Mouse (Mus musculus): ENCODE measurements around the gene Olfr92. TPM values are rescaled to one million over a fixed set of nuclear protein-coding genes. Genes with fewer than 3 reads are reported as not detected.

Olfr92 gene
- polyA plus RNA-seq, 1 experiment from 2014 or later: not detected

GRCm38 (mm10) chr17:37072080-37072729, 47.7 kb downstream of the Olfr92 start:
- no peak overlapping the region for H3K9ac ChIP-seq (ENCODE audit: low read depth, low read length)
- H3K4me3 ChIP-seq (ENCODE audit: low read depth, low read length): no peak overlapping the region
- H3K36me3 ChIP-seq (ENCODE audit: control insufficient read depth, insufficient read depth, low read length): peaks cover 93% of the 10 kb centered on the region
- 77% methylated on average over 12 of the region's 12 CpGs for WGBS
- no peak for DNase-seq (ENCODE audit: low spot score)
- no peaks in the 10 kb centered on the region for H3K9me3 ChIP-seq (ENCODE audit: control insufficient read depth, low read length)
- H3K27me3 ChIP-seq (replicated peaks; ENCODE audit: control insufficient read depth, insufficient read depth, low read length): no peaks in the 10 kb centered on the region
- no peaks in the 10 kb centered on the region for H3K4me1 ChIP-seq (ENCODE audit: control insufficient read depth, insufficient read depth, low read length)
- H3K4me2 ChIP-seq (ENCODE audit: low read depth, low read length): no peak overlapping the region
- ATAC-seq (ENCODE audit: low read depth): no peak
- H3K27ac ChIP-seq (replicated peaks; ENCODE audit: low read depth, low read length): no peak overlapping the region

GRCm38 (mm10) chr17:37070121-37070520, 49.8 kb downstream of the Olfr92 start:
- Histone ChIP-seq H3K27ac (replicated peaks; ENCODE audit: low read depth, low read length) (no peak overlapping the region), H3K4me3 (ENCODE audit: low read depth, low read length) (no peak overlapping the region), H3K36me3 (ENCODE audit: control insufficient read depth, insufficient read depth, low read length) (peaks cover 97% of the 10 kb centered on the region), H3K4me1 (ENCODE audit: control insufficient read depth, insufficient read depth, low read length) (no peaks in the 10 kb centered on the region), H3K9ac (ENCODE audit: low read depth, low read length) (no peak overlapping the region), H3K9me3 (ENCODE audit: control insufficient read depth, low read length) (no peaks in the 10 kb centered on the region), H3K4me2 (ENCODE audit: low read depth, low read length) (no peak overlapping the region), H3K27me3 (replicated peaks; ENCODE audit: control insufficient read depth, insufficient read depth, low read length) (no peaks in the 10 kb centered on the region)
- WGBS: 86% methylated on average over 8 of the region's 8 CpGs
- DNase-seq (ENCODE audit: low spot score): no peak
- no peak for ATAC-seq (ENCODE audit: low read depth)

GRCm38 (mm10) chr17:37067861-37068260, 52.0 kb downstream of the Olfr92 start:
- DNase-seq (ENCODE audit: low spot score) (no peak), ATAC-seq (ENCODE audit: low read depth) (no peak)
- no peaks in the 10 kb centered on the region for H3K9me3 ChIP-seq (ENCODE audit: control insufficient read depth, low read length)
- H3K4me1 ChIP-seq (ENCODE audit: control insufficient read depth, insufficient read depth, low read length): no peaks in the 10 kb centered on the region
- 86% methylated on average over 1 of the region's 1 CpGs for WGBS
- H3K27ac ChIP-seq (replicated peaks; ENCODE audit: low read depth, low read length): no peak overlapping the region
- H3K4me2 ChIP-seq (ENCODE audit: low read depth, low read length): no peak overlapping the region
- no peak overlapping the region for H3K4me3 ChIP-seq (ENCODE audit: low read depth, low read length)
- peaks cover 97% of the 10 kb centered on the region for H3K36me3 ChIP-seq (ENCODE audit: control insufficient read depth, insufficient read depth, low read length)
- no peak overlapping the region for H3K9ac ChIP-seq (ENCODE audit: low read depth, low read length)
- no peaks in the 10 kb centered on the region for H3K27me3 ChIP-seq (replicated peaks; ENCODE audit: control insufficient read depth, insufficient read depth, low read length)

GRCm38 (mm10) chr17:37065993-37066392, 53.9 kb downstream of the Olfr92 start:
- no peak for ATAC-seq (ENCODE audit: low read depth)
- peaks cover 97% of the 10 kb centered on the region for H3K36me3 ChIP-seq (ENCODE audit: control insufficient read depth, insufficient read depth, low read length)
- H3K4me1 ChIP-seq (ENCODE audit: control insufficient read depth, insufficient read depth, low read length): no peaks in the 10 kb centered on the region
- no peak overlapping the region for H3K9ac ChIP-seq (ENCODE audit: low read depth, low read length)
- 99% methylated on average over 2 of the region's 2 CpGs for WGBS
- H3K27ac ChIP-seq (replicated peaks; ENCODE audit: low read depth, low read length): no peak overlapping the region
- H3K4me3 ChIP-seq (ENCODE audit: low read depth, low read length): no peak overlapping the region
- H3K4me2 ChIP-seq (ENCODE audit: low read depth, low read length): no peak overlapping the region
- no peak for DNase-seq (ENCODE audit: low spot score)
- no peaks in the 10 kb centered on the region for H3K27me3 ChIP-seq (replicated peaks; ENCODE audit: control insufficient read depth, insufficient read depth, low read length)
- no peaks in the 10 kb centered on the region for H3K9me3 ChIP-seq (ENCODE audit: control insufficient read depth, low read length)

GRCm38 (mm10) chr17:37063686-37064495, 56.0 kb downstream of the Olfr92 start:
- Histone ChIP-seq H3K9ac (ENCODE audit: low read depth, low read length) (no peak overlapping the region), H3K27me3 (replicated peaks; ENCODE audit: control insufficient read depth, insufficient read depth, low read length) (no peaks in the 10 kb centered on the region), H3K9me3 (ENCODE audit: control insufficient read depth, low read length) (no peaks in the 10 kb centered on the region), H3K4me2 (ENCODE audit: low read depth, low read length) (no peak overlapping the region), H3K4me1 (ENCODE audit: control insufficient read depth, insufficient read depth, low read length) (no peaks in the 10 kb centered on the region), H3K4me3 (ENCODE audit: low read depth, low read length) (no peak overlapping the region), H3K27ac (replicated peaks; ENCODE audit: low read depth, low read length) (no peak overlapping the region), H3K36me3 (ENCODE audit: control insufficient read depth, insufficient read depth, low read length) (peaks cover 97% of the 10 kb centered on the region)
- no peak for DNase-seq (ENCODE audit: low spot score)
- no peak for ATAC-seq (ENCODE audit: low read depth)
- 72% methylated on average over 11 of the region's 11 CpGs for WGBS

- Histone ChIP-seq H3K36me3 (ENCODE audit: control insufficient read depth, insufficient read depth, low read length) (peaks cover 97% of the 10 kb centered on the region), H3K4me2 (ENCODE audit: low read depth, low read length) (no peak overlapping the region), H3K27ac (replicated peaks; ENCODE audit: low read depth, low read length) (no peak overlapping the region), H3K4me1 (ENCODE audit: control insufficient read depth, insufficient read depth, low read length) (no peaks in the 10 kb centered on the region), H3K27me3 (replicated peaks; ENCODE audit: control insufficient read depth, insufficient read depth, low read length) (no peaks in the 10 kb centered on the region), H3K4me3 (ENCODE audit: low read depth, low read length) (no peak overlapping the region), H3K9ac (ENCODE audit: low read depth, low read length) (no peak overlapping the region), H3K9me3 (ENCODE audit: control insufficient read depth, low read length) (no peaks in the 10 kb centered on the region)
- no peak for DNase-seq (ENCODE audit: low spot score)
- WGBS: 62% methylated on average over 10 of the region's 10 CpGs
- ATAC-seq (ENCODE audit: low read depth): no peak
Measured at GRCm38 (mm10) chr17:37063063-37063462, 56.8 kb downstream of the Olfr92 start.

- WGBS: 87% methylated on average over 10 of the region's 10 CpGs
- H3K27me3 ChIP-seq (replicated peaks; ENCODE audit: control insufficient read depth, insufficient read depth, low read length): no peaks in the 10 kb centered on the region
- no peak for DNase-seq (ENCODE audit: low spot score)
Measured at GRCm38 (mm10) chr17:37062101-37062641, 57.7 kb downstream of the Olfr92 start.

GRCm38 (mm10) chr17:37061435-37061834, 58.5 kb downstream of the Olfr92 start:
- Histone ChIP-seq H3K9ac (ENCODE audit: low read depth, low read length) (no peak overlapping the region), H3K27me3 (replicated peaks; ENCODE audit: control insufficient read depth, insufficient read depth, low read length) (no peaks in the 10 kb centered on the region), H3K27ac (replicated peaks; ENCODE audit: low read depth, low read length) (no peak overlapping the region), H3K4me1 (ENCODE audit: control insufficient read depth, insufficient read depth, low read length) (no peaks in the 10 kb centered on the region), H3K36me3 (ENCODE audit: control insufficient read depth, insufficient read depth, low read length) (peaks cover 95% of the 10 kb centered on the region), H3K4me3 (ENCODE audit: low read depth, low read length) (no peak overlapping the region), H3K4me2 (ENCODE audit: low read depth, low read length) (no peak overlapping the region), H3K9me3 (ENCODE audit: control insufficient read depth, low read length) (no peaks in the 10 kb centered on the region)
- no peak for ATAC-seq (ENCODE audit: low read depth)
- no peak for DNase-seq (ENCODE audit: low spot score)
- WGBS: 92% methylated on average over 3 of the region's 3 CpGs

More at GRCm38 (mm10) chr17:37062101-37062641, 57.7 kb downstream of the Olfr92 start:
- no peak overlapping the region for H3K4me3 ChIP-seq (ENCODE audit: low read depth, low read length)
- H3K36me3 ChIP-seq (ENCODE audit: control insufficient read depth, insufficient read depth, low read length): peaks cover 95% of the 10 kb centered on the region
- H3K9me3 ChIP-seq (ENCODE audit: control insufficient read depth, low read length): no peaks in the 10 kb centered on the region
- no peak overlapping the region for H3K9ac ChIP-seq (ENCODE audit: low read depth, low read length)
- no peaks in the 10 kb centered on the region for H3K4me1 ChIP-seq (ENCODE audit: control insufficient read depth, insufficient read depth, low read length)
- no peak overlapping the region for H3K4me2 ChIP-seq (ENCODE audit: low read depth, low read length)
- ATAC-seq (ENCODE audit: low read depth): no peak
- H3K27ac ChIP-seq (replicated peaks; ENCODE audit: low read depth, low read length): no peak overlapping the region
